Mouse (Mus musculus) midbrain, postnatal 0 days (tissue): ENCODE measurements around the gene Usp7. TPM values are rescaled to one million over a fixed set of nuclear protein-coding genes. Genes with fewer than 3 reads are reported as not detected.
A peak's percentile ranks its signal among the peaks of the same experiment; 100 is the strongest.

Experiments used
- ATAC-seq: fragments of 200-750 bp; cut with Nextera tagmentation; 2 replicates; pipeline ENCODE4 v1.8.0; 2017; ENCODE audit warnings: moderate number of reproducible peaks, mild to moderate bottlenecking, moderate TSS enrichment, moderate library complexity; ENCODE audit not compliant: low FRiP score
- DNase-seq: peaks from one replicate; pipeline ENCODE4 v3.0.0-alpha.2; 2015; ENCODE audit warnings: low spot score
- H3K27ac ChIP-seq: fragments of 300-500 bp; sonication (generic); 2 replicates; pipeline ENCODE4 v1.5.1; 2014; ENCODE audit warnings: low read depth, mild to moderate bottlenecking, low read length, mixed read lengths
- H3K27me3 ChIP-seq: fragments of 300-500 bp; sonication (generic); 2 replicates; pipeline ENCODE4 v1.6.1; 2014; ENCODE audit warnings: low read length, control low read depth, mixed read lengths; ENCODE audit not compliant: insufficient read depth
- H3K36me3 ChIP-seq: fragments of 300-500 bp; sonication (generic); 2 replicates; pipeline ENCODE4 v1.6.1; 2014; ENCODE audit warnings: low read length, control low read depth, mixed read lengths; ENCODE audit not compliant: insufficient read depth
- H3K4me1 ChIP-seq: fragments of 300-500 bp; sonication (generic); 2 replicates; pipeline ENCODE4 v1.6.1; 2014; ENCODE audit warnings: mild to moderate bottlenecking, control low read depth, antibody characterized with exemption, low read length, mixed read lengths; ENCODE audit not compliant: insufficient read depth
- H3K4me2 ChIP-seq: fragments of 300-500 bp; sonication (generic); 2 replicates; pipeline ENCODE4 v1.6.1; 2014; ENCODE audit warnings: low read depth, mild to moderate bottlenecking, low read length, mixed read lengths; ENCODE audit not compliant: poor library complexity, severe bottlenecking
- H3K4me3 ChIP-seq: fragments of 300-500 bp; sonication (generic); 2 replicates; pipeline ENCODE4 v1.5.1; 2014; ENCODE audit warnings: low read depth, mild to moderate bottlenecking, low read length, moderate library complexity
- H3K9ac ChIP-seq: fragments of 300-500 bp; sonication (generic); replicated peaks from 2 replicates; pipeline ENCODE4 v1.6.1; 2014; ENCODE audit warnings: mild to moderate bottlenecking, low read length, moderate library complexity, mixed read lengths; ENCODE audit not compliant: poor library complexity, severe bottlenecking
- H3K9me3 ChIP-seq: fragments of 300-500 bp; sonication (generic); 2 replicates; pipeline ENCODE4 v1.6.1; 2016; ENCODE audit warnings: low read length, control low read depth
- CTCF ChIP-seq: IDR thresholded peaks from 2 replicates; pipeline ENCODE4 v1.5.1; 2016; ENCODE audit warnings: antibody characterized with exemption, mild to moderate bottlenecking
- WGBS: fragments of 180-500 bp; shearing (Covaris S2); extraction: QIAGEN DNeasy Blood & Tissue Kit; methylation state at CpG from one replicate; pipeline ENCODE4 v1.1.7; 2014; 5-methylcytosine and 5-hydroxymethylcytosine counted together
- polyA plus RNA-seq: library from polyadenylated mRNA; unstranded; fragments of >200 nt; fragmentation: Nextera tagmentation; extraction: Ambion mirVana; gene quantifications from 2 replicates; pipeline ENCODE4 v1.2.1, GENCODE M21; 2015
- total RNA-seq: library from RNA; depleted of rRNA; stranded (reverse); fragments of >200 nt; gene quantifications from 2 replicates; pipeline ENCODE4 v1.2.3, GENCODE M21; 2014

The Usp7 gene
- total and polyA plus RNA-seq, 2 experiments from 2014 or later = 21.8 to 116 TPM

- H3K27ac ChIP-seq = no peak overlapping the region
- no peaks in the 10 kb centered on the region for H3K4me1 ChIP-seq
- no peak overlapping the region for H3K4me2 ChIP-seq
- no peaks in the 10 kb centered on the region for H3K36me3 ChIP-seq
- ATAC-seq (no peak), DNase-seq (no peak)
- no peak overlapping the region for H3K9ac ChIP-seq
- WGBS = 61% methylated on average over 4 of the region's 4 CpGs
- no peak overlapping the region for H3K4me3 ChIP-seq
- H3K9me3 ChIP-seq = no peaks in the 10 kb centered on the region
- H3K27me3 ChIP-seq = no peaks in the 10 kb centered on the region
- no peak for TF ChIP-seq CTCF
Observed at GRCm38 (mm10) chr16:8769466-8769865, 22.6 kb downstream of the Usp7 start.

GRCm38 (mm10) chr16:8769065-8769464 is 23.0 kb downstream of the Usp7 start:
- Histone ChIP-seq H3K4me2 (no peak overlapping the region), H3K4me3 (no peak overlapping the region), H3K27me3 (no peaks in the 10 kb centered on the region), H3K4me1 (no peaks in the 10 kb centered on the region), H3K36me3 (no peaks in the 10 kb centered on the region), H3K9ac (no peak overlapping the region), H3K27ac (no peak overlapping the region), H3K9me3 (no peaks in the 10 kb centered on the region)
- DNase-seq (peak; percentile 71), ATAC-seq (0 out of 2 replicates have a peak, but pooled peaks have one; percentile 44)
- peak; percentile 82 for TF ChIP-seq CTCF
- 14% methylated on average over 9 of the region's 10 CpGs for WGBS

GRCm38 (mm10) chr16:8768588-8768987 is 23.5 kb downstream of the Usp7 start:
- Histone ChIP-seq H3K4me1 (no peaks in the 10 kb centered on the region), H3K36me3 (no peaks in the 10 kb centered on the region), H3K9me3 (no peaks in the 10 kb centered on the region), H3K27me3 (no peaks in the 10 kb centered on the region), H3K27ac (no peak overlapping the region), H3K9ac (no peak overlapping the region), H3K4me3 (no peak overlapping the region), H3K4me2 (no peak overlapping the region)
- ATAC-seq (no peak), DNase-seq (no peak)
- TF ChIP-seq CTCF = no peak
- 74% methylated on average over 4 of the region's 4 CpGs for WGBS

GRCm38 (mm10) chr16:8768071-8768470 is 24.0 kb downstream of the Usp7 start:
- DNase-seq = no peak
- no peaks in the 10 kb centered on the region for H3K36me3 ChIP-seq
- H3K27ac ChIP-seq = no peak overlapping the region
- 79% methylated on average over 4 of the region's 4 CpGs for WGBS
- ATAC-seq = no peak
- TF ChIP-seq CTCF = no peak
- H3K9me3 ChIP-seq = no peaks in the 10 kb centered on the region
- no peaks in the 10 kb centered on the region for H3K4me1 ChIP-seq
- H3K4me3 ChIP-seq = no peak overlapping the region
- H3K9ac ChIP-seq = no peak overlapping the region
- H3K27me3 ChIP-seq = no peaks in the 10 kb centered on the region
- H3K4me2 ChIP-seq = no peak overlapping the region

- no peaks in the 10 kb centered on the region for H3K9me3 ChIP-seq
- no peak overlapping the region for H3K4me2 ChIP-seq
- WGBS = 81% methylated on average over 11 of the region's 11 CpGs
- no peak for ATAC-seq
- no peak overlapping the region for H3K9ac ChIP-seq
- DNase-seq = no peak
- no peak overlapping the region for H3K27ac ChIP-seq
- H3K36me3 ChIP-seq = no peaks in the 10 kb centered on the region
- no peak overlapping the region for H3K4me3 ChIP-seq
- no peak for TF ChIP-seq CTCF
- no peaks in the 10 kb centered on the region for H3K27me3 ChIP-seq
- H3K4me1 ChIP-seq = no peaks in the 10 kb centered on the region
Observed at GRCm38 (mm10) chr16:8767133-8768052, 24.7 kb downstream of the Usp7 start.

GRCm38 (mm10) chr16:8766196-8766595 is 25.9 kb downstream of the Usp7 start:
- no peaks in the 10 kb centered on the region for H3K27me3 ChIP-seq
- 43% methylated on average over 9 of the region's 9 CpGs for WGBS
- no peak overlapping the region for H3K27ac ChIP-seq
- no peak overlapping the region for H3K4me3 ChIP-seq
- DNase-seq (no peak), ATAC-seq (no peak)
- H3K9ac ChIP-seq = no peak overlapping the region
- H3K4me2 ChIP-seq = no peak overlapping the region
- no peaks in the 10 kb centered on the region for H3K4me1 ChIP-seq
- H3K9me3 ChIP-seq = no peaks in the 10 kb centered on the region
- no peak for TF ChIP-seq CTCF
- no peaks in the 10 kb centered on the region for H3K36me3 ChIP-seq
